Mouse (Mus musculus): ENCODE results near the gene Slc13a1.

DNA sequence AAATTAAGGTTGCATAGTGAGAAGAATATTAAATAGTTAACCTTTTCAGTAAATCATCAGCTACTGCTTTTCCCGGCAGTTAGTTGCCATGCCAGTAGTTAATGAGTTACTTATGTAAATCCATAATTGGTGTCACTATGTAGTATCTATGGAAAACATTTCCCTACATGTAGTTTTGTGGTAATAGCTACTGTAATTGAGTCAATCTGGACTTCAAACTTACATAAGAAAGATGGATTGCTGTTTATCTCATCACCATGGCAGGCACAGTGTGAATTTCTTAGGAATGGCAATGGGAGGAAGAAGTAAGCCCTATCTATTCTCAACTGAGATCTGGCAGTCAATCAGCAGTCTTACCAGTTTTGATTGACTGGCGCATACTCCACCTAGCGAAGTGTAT lies 15.5 kb upstream of the Slc13a1 start:
- TF ChIP-seq CTCF (IDR thresholded peaks at IDR 0.05; ENCODE audit: extremely low read depth, insufficient read depth, insufficient read length, insufficient replicate concordance) (no peak), POLR2A (IDR thresholded peaks at IDR 0.05; ENCODE audit: low read depth, low read length) (no peak)

Measured in spleen, adult 2 months (tissue).